Mouse (Mus musculus): Measurements from ENCODE around the gene Arhgef17.

Arhgef17 gene

GRCm38 (mm10) chr7:100879595-100879994, 52.3 kb downstream of the Arhgef17 start:
- in situ Hi-C loops (cut with MboI, MseI), result no loop called here

- in situ Hi-C loops (cut with MboI, MseI), result no loop called here
Observed at GRCm38 (mm10) chr7:100876771-100877170, 55.1 kb downstream of the Arhgef17 start.

- in situ Hi-C loops (cut with MboI, MseI), result no loop called here
Observed at GRCm38 (mm10) chr7:100876293-100876692, 55.6 kb downstream of the Arhgef17 start.

GRCm38 (mm10) chr7:100875822-100876221, 56.1 kb downstream of the Arhgef17 start:
- in situ Hi-C loops (cut with MboI, MseI), result no loop called here

- in situ Hi-C loops (cut with MboI, MseI), result no loop called here
Observed at GRCm38 (mm10) chr7:100873197-100873596, 58.7 kb downstream of the Arhgef17 start.

DNA sequence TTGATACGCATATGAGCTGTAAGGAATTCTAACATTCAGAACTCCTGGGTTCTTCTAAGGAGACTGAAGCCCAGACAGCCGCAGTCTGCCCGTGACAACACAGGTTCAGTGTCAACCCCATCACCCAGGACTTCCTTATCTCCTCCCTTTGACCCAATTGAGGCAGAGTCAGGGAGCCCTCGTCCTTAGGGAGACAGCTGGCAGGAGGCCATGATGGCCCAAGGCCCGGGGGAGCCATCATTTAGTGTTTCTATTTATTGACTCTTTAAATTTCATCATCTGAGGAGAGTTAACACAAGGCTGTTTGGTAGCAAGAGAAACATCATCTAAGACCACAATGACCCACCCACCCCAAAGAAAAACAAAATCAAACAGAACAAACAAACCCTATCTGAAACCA, 60.0 kb downstream of the Arhgef17 start:
- in situ Hi-C loops (cut with MboI, MseI), result no loop called here

GRCm38 (mm10) chr7:100871355-100871754, 60.6 kb downstream of the Arhgef17 start:
- in situ Hi-C loops (cut with MboI, MseI), result no loop called here

GRCm38 (mm10) chr7:100869877-100870629, 61.9 kb downstream of the Arhgef17 start:
- in situ Hi-C loops (cut with MboI, MseI), result no loop called here

GRCm38 (mm10) chr7:100868551-100868950, 63.4 kb downstream of the Arhgef17 start:
- in situ Hi-C loops (cut with MboI, MseI), result no loop called here

DNA sequence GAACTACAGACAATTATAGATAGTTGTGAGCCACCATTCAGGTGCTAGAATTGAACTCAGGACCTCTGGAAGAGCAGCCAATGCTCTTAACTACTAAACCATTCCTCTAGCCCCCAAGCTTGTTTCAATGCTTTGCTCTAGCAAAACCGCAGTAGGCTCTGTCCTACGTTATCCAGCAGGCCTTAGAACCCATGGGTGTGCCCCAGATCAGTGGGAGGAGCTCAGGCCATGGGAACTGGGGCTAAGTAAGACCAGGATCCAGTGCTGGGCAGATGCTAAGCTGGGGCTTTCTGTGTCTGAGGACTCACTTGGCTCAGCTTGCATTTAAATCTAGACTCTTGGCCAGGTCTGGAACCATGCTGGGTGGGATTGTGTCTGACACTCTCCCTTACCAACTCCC, 64.3 kb downstream of the Arhgef17 start:
- in situ Hi-C loops (cut with MboI, MseI), result no loop called here

DNA sequence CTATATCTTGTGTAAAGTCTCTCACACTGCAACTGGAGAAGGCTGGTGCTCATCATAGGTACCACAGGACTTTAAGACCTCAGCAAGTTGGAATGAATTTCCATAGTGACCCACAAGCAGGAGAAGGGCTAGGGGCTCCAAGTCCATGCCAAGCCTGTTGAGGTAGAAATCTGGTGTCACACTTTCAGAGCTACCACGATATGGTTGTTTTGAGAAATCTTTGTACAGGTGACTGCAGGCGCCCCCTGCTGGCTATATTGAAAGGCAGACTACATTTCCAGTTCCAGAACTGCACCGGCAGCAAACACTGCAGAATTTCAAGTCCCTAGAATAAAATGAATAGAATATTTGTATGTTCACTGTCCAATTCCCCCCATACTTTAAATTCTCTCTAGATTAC, 65.2 kb downstream of the Arhgef17 start:
- in situ Hi-C loops (cut with MboI, MseI), result no loop called here

- in situ Hi-C loops (cut with MboI, MseI), result no loop called here
Observed at GRCm38 (mm10) chr7:100862828-100863638, 68.9 kb downstream of the Arhgef17 start, which contains the start of gene Relt. Gene Relt, minus strand, starts transcription at chr7:100863446.

DNA sequence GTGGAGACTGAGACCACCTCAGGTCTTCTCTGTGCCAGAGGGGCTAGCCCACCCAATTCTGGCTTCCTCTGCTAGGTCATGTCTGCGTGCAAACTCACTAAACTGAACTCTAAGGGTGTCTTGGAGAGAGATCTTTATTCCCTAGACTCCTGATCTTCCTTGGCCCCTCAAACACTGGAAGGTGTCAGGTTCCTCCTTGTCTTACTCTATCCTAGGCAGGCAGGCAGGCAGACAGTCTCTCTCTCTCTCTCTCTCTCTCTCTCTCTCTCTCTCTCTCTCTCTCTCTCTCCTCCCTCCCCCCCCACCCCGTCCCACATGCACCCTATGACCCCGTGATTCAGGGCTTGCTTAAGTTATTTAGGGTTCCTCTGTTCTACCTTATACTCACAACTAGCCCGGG, 69.6 kb downstream of the Arhgef17 start:
- in situ Hi-C loops (cut with MboI, MseI), result no loop called here

- in situ Hi-C loops (cut with MboI, MseI), result no loop called here
Observed at GRCm38 (mm10) chr7:100861209-100861608, 70.7 kb downstream of the Arhgef17 start.

DNA sequence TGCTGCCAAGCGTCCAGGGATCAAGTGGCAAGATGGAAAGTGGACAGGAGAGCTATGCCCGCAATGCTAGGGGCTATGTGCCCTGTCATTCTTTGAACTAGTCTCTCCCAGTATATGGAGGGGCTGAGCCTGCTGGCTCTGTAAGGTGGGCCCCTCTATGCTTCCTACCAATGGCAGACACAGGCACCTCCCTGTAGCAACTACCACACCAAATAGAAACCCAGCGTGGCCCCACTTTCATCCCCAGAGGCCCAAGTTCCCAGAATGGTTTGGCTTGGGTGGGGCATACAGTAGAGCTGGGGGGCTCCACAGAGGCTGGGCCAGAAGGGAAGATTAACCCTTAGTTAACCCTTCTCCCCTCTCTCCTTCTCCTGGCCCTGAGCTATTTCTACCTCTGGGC, 71.5 kb downstream of the Arhgef17 start:
- in situ Hi-C loops (cut with MboI, MseI), result no loop called here

DNA sequence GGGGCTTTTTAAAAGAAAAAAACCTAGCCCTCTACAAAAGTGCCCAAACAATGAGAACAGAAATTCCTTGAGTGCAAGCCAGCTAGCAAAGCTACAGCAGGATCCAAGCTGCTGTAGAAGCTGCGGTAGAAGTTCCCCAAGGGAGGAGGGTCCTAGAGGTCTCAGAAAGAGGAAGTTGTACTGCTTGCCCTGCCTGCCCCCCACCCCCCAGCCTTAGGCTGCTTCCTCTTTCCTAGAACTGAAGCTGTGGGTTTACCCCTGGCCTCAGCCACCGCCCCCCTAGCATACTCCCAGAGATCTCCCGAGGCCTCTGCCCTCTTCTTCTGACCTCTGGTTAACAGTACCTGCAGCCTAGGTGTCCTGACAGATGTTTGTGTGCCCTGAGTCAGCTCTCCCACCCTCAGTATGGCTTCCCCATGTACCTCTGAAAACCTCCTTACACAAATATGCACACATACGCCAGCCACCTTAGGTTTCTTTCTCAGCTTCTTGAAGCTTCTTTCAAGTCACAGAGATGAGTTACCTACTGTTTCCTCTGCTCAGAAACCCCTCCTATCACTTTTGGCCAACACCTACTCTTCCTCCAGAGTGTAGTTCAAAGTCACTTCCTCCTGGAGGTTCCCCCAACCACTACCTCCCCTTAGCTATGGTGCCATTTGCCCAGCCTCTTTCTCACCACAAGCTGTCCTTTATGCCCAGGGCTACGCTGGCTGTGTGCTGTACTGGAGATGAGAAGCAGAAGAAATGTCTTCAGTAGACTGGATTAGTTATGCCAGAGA, 75.9 kb downstream of the Arhgef17 start:
- in situ Hi-C loops (cut with MboI, MseI), result no loop called here

GRCm38 (mm10) chr7:100855300-100855699, 76.6 kb downstream of the Arhgef17 start:
- in situ Hi-C loops (cut with MboI, MseI), result no loop called here

DNA sequence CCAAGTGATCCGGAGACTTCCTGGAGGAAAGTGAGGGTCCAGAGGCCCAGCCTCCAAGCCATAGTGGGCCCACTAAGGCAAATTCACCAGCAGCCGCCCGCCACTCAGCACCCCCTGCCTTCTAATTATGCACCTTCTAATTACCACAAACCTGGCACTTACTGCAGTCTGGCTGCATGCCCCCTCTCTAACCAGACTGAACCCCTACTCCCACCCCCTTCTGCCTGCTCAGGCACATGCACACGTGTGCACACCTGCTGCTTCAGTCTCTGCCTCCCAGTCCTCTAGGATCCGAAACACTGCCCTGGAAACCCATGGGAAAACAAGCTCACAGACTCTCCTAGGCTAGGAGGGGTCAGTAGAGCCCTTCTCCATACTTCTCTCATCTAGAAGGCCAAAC, 77.0 kb downstream of the Arhgef17 start:
- in situ Hi-C loops (cut with MboI, MseI), result no loop called here

GRCm38 (mm10) chr7:100854137-100854814, 77.6 kb downstream of the Arhgef17 start:
- in situ Hi-C loops (cut with MboI, MseI), result no loop called here

DNA sequence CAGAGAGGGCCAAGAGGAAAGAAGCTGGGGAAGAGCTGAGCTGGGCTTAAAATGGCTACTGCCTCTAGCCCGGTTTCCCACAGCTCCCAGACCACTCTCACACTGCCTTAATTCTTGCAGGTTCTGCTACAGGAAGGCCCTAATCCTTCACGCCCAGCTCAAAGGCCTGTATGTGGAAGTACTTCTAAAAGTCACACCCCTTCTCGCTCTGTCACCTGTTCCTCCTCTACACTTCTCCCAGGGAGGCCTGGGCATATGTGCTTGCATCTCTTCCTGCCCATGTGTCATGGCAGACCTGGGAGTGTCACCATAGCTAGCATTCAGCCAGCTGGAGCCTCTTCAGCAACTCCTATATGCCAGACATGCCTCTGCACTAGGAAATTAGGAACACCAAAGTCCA, 78.5 kb downstream of the Arhgef17 start:
- in situ Hi-C loops (cut with MboI, MseI), result no loop called here
